Mouse (Mus musculus) liver, embryonic 14.5 days (tissue): ENCODE data around the gene Bod1l. TPM values are rescaled to one million over a fixed set of nuclear protein-coding genes. Genes with fewer than 3 reads are reported as not detected.

ENCODE experiments used
- ATAC-seq: fragments of 200-750 bp; cut with Nextera tagmentation; 2 replicates; pipeline ENCODE4 v1.8.0; 2017; ENCODE audit warnings: moderate number of reproducible peaks, mild to moderate bottlenecking, moderate library complexity; ENCODE audit not compliant: insufficient read depth
- DNase-seq, 3 experiments: peaks; one replicate each; pipeline ENCODE4 v3.0.0-alpha.2; 2012 to 2013; ENCODE audit warnings: low read depth in 3 of 3, low spot score in 3 of 3
- H3K27ac ChIP-seq: fragments of 300-500 bp; sonication (generic); 2 replicates; pipeline ENCODE4 v1.5.1; 2014; ENCODE audit warnings: moderate library complexity, mild to moderate bottlenecking, control low read depth, inconsistent platforms
- H3K27me3 ChIP-seq: fragments of 300-500 bp; sonication (generic); 2 replicates; pipeline ENCODE4 v1.6.1; 2014; ENCODE audit warnings: mild to moderate bottlenecking, low read length, moderate library complexity; ENCODE audit not compliant: control insufficient read depth, insufficient read depth
- H3K36me3 ChIP-seq: fragments of 300-500 bp; sonication (generic); replicated peaks from 2 replicates; pipeline ENCODE4 v1.6.1; 2014; ENCODE audit warnings: low read depth; ENCODE audit not compliant: control insufficient read depth, insufficient read depth
- H3K4me1 ChIP-seq, 2 experiments: fragments of 200-500 bp in 1 of 2; fragments of 300-500 bp in 1 of 2; sonication (generic) in 1 of 2; replicated peaks; 2 replicates each; pipeline ENCODE4 v1.6.1; 2012 to 2014; ENCODE audit warnings: antibody characterized with exemption in 1 of 2, inconsistent platforms in 1 of 2, low read length in 1 of 2; ENCODE audit not compliant: control insufficient read depth in 2 of 2, insufficient read depth in 2 of 2
- H3K4me2 ChIP-seq: fragments of 300-500 bp; sonication (generic); 2 replicates; pipeline ENCODE4 v1.6.1; 2014; ENCODE audit warnings: low read depth, mild to moderate bottlenecking, control low read depth, moderate library complexity
- H3K4me3 ChIP-seq, 2 experiments: fragments of 200-500 bp in 1 of 2; fragments of 300-500 bp in 1 of 2; sonication (generic) in 1 of 2; 2 replicates each; pipeline ENCODE4 v1.5.1; 2012 to 2014; ENCODE audit warnings: low read depth in 2 of 2, low read length in 2 of 2, mild to moderate bottlenecking in 2 of 2, control low read depth in 1 of 2, inconsistent platforms in 1 of 2, moderate library complexity in 1 of 2; ENCODE audit not compliant: insufficient read depth in 1 of 2
- H3K9ac ChIP-seq: fragments of 300-500 bp; sonication (generic); replicated peaks from 2 replicates; pipeline ENCODE4 v1.6.1; 2014; ENCODE audit warnings: mild to moderate bottlenecking, control low read depth, moderate library complexity
- H3K9me3 ChIP-seq: fragments of 300-500 bp; sonication (generic); 2 replicates; pipeline ENCODE4 v1.6.1; 2016; ENCODE audit warnings: low read length, mixed read lengths; ENCODE audit not compliant: control insufficient read depth
- CTCF ChIP-seq: IDR thresholded peaks from 2 replicates; pipeline ENCODE4 v1.5.1; 2016; ENCODE audit warnings: antibody characterized with exemption, low read depth, control low read depth
- EP300 ChIP-seq: IDR thresholded peaks from 2 replicates; pipeline ENCODE4 v1.6.1; 2016; ENCODE audit warnings: antibody characterized with exemption, low read depth
- WGBS: fragments of 180-500 bp; shearing (Covaris S2); extraction: QIAGEN DNeasy Blood & Tissue Kit; methylation state at CpG from one replicate; pipeline ENCODE4 v1.1.7; 2014; ENCODE audit not compliant: insufficient replicate concordance; 5-methylcytosine and 5-hydroxymethylcytosine counted together
- polyA plus RNA-seq, 2 experiments: library from polyadenylated mRNA; depleted of rRNA in 1 of 2; stranded (reverse) in 1 of 2; unstranded in 1 of 2; fragments of >200 nt; fragmentation: Nextera tagmentation in 1 of 2; extraction: Ambion mirVana in 1 of 2; gene quantifications; 2 replicates each; pipeline versions ENCODE4 v1.2.1 to v1.2.3; 2012 to 2014

Gene Bod1l
- polyA plus RNA-seq, 2 experiments, result 4.4 to 7.9 TPM

- TF ChIP-seq CTCF (no peak), EP300 (no peak)
- DNase-seq (no peak), ATAC-seq (no peak)
- H3K27ac ChIP-seq, result no peak overlapping the region
- H3K9me3 ChIP-seq, result no peaks in the 10 kb centered on the region
- H3K9ac ChIP-seq, result no peak overlapping the region
- no peak overlapping the region for H3K4me2 ChIP-seq
- no peaks in the 10 kb centered on the region for H3K27me3 ChIP-seq
- 70% methylated on average over 2 of the region's 2 CpGs for WGBS
- H3K36me3 ChIP-seq, result peaks cover 27% of the 10 kb centered on the region
- no peaks in the 10 kb centered on the region for H3K4me1 ChIP-seq
- H3K4me3 ChIP-seq, result no peak overlapping the region
Observed at GRCm38 (mm10) chr5:41790517-41790916, 53.6 kb downstream of the Bod1l start.

- ATAC-seq (no peak), DNase-seq (no peak)
- H3K4me2 ChIP-seq, result no peak overlapping the region
- 82% methylated on average over 6 of the region's 6 CpGs for WGBS
- no peak overlapping the region for H3K4me3 ChIP-seq
- H3K9me3 ChIP-seq, result no peaks in the 10 kb centered on the region
- peaks cover 25% of the 10 kb centered on the region for H3K36me3 ChIP-seq
- H3K4me1 ChIP-seq, result no peaks in the 10 kb centered on the region
- H3K27ac ChIP-seq, result no peak overlapping the region
- no peak overlapping the region for H3K9ac ChIP-seq
- TF ChIP-seq CTCF (no peak), EP300 (no peak)
- no peaks in the 10 kb centered on the region for H3K27me3 ChIP-seq
Observed at GRCm38 (mm10) chr5:41788877-41789276, 55.2 kb downstream of the Bod1l start.

DNA sequence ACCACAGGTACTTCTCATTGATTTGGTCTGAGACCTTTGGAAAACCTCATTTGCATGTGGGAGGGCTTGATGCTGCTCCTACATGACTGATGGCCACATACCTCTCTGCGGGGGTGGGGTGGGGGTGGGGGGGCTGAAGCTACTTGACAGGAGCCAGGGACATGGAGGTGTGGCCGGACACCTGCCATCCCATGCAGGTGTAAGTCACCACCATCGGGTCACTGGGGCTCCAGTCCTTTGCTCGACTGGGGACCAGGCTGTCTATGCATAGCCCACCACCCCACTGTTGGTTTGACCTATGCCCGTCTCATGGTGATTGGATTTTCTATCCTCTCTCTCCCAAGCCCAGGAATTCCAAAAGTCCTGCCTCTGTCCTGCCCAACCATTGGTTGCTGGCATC, 62.2 kb downstream of the Bod1l start:
- Histone ChIP-seq H3K27me3 (no peaks in the 10 kb centered on the region), H3K4me3 (no peak overlapping the region), H3K9me3 (no peaks in the 10 kb centered on the region), H3K9ac (no peak overlapping the region), H3K4me1 (no peaks in the 10 kb centered on the region), H3K4me2 (no peak overlapping the region), H3K27ac (no peak overlapping the region), H3K36me3 (peaks cover 9% of the 10 kb centered on the region; the same call in 1 of the 2 replicates)
- 66% methylated on average over 5 of the region's 5 CpGs for WGBS
- TF ChIP-seq EP300, result no peak
- no peak for TF ChIP-seq CTCF
- no peak for DNase-seq
- ATAC-seq, result no peak

DNA sequence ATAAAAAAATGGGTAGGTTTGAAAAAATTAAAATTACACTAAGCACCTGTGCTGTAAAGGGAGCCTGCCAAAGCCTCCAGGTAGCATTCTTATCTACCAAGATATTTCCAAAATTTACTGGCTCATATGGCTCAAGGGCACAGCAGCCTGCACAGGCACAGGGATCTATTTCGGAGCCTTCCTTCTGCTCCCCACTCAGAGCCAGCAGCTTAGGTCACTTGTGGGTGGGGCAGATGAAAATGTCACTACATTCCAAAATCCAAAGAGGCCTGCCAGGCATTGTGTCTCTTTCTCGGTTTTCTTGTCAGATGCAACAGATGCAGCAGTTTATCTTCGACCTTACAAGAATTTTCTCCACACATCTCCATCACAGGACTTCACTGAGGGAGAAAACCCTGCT, 64.1 kb downstream of the Bod1l start:
- no peaks in the 10 kb centered on the region for H3K36me3 ChIP-seq

DNA sequence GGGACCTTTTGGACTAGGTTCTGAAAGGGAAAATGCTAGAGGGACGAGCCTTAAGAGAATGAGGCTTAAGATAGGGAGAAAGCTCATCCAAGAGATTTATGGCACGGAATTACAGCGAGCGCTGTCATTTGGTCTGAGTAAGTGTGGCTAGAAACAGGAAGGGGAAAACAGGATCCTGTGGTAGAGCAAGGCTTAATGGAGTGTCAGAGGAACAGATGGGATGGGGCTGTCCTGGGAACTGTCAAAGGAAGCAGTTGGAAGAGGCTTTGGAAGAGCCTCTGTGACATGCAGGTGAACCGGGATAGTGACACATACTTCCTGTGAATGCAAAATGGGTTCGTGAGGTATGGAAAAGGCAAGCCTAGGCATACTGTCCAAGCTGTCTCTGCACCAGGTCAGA, 68.4 kb downstream of the Bod1l start:
- ATAC-seq (no peak), DNase-seq (no peak)
- WGBS, result 19% methylated on average over 6 of the region's 6 CpGs
- TF ChIP-seq CTCF, result no peak
- TF ChIP-seq EP300, result no peak
- Histone ChIP-seq H3K27me3 (no peaks in the 10 kb centered on the region), H3K9ac (no peak overlapping the region), H3K27ac (no peak overlapping the region), H3K36me3 (no peaks in the 10 kb centered on the region), H3K4me2 (no peak overlapping the region), H3K9me3 (no peaks in the 10 kb centered on the region), H3K4me3 (no peak overlapping the region), H3K4me1 (no peaks in the 10 kb centered on the region)

More for the DNA sequence above, 64.1 kb downstream of the Bod1l start:
- no peak overlapping the region for H3K4me2 ChIP-seq
- H3K27me3 ChIP-seq, result no peaks in the 10 kb centered on the region
- no peak overlapping the region for H3K27ac ChIP-seq
- ATAC-seq, result no peak
- H3K4me1 ChIP-seq, result no peaks in the 10 kb centered on the region
- 56% methylated on average over 3 of the region's 3 CpGs for WGBS
- no peak overlapping the region for H3K9ac ChIP-seq
- DNase-seq, result no peak
- no peaks in the 10 kb centered on the region for H3K9me3 ChIP-seq
- no peak overlapping the region for H3K4me3 ChIP-seq
- no peak for TF ChIP-seq CTCF
- no peak for TF ChIP-seq EP300

DNA sequence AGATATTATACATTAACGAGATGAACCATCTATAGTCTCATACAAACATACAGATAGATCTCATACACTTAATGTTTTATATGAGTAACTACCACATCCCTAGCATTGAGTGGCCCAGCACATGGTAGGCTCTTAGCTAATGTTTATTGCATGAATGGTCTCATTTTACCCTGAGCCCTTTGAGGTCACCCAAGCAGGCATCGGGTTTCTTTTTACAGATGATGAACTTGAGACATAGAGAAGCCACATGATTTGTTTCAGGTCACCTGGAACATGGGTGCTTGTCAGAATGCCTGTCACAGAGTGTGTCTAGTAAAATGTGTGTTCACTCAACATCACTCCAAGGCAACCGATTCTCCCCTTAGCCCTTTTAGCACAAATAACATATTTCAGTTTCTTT, 68.8 kb downstream of the Bod1l start:
- Histone ChIP-seq H3K9ac (no peak overlapping the region), H3K9me3 (no peaks in the 10 kb centered on the region), H3K36me3 (no peaks in the 10 kb centered on the region), H3K4me1 (no peaks in the 10 kb centered on the region), H3K27ac (no peak overlapping the region), H3K4me3 (no peak overlapping the region), H3K27me3 (no peaks in the 10 kb centered on the region), H3K4me2 (no peak overlapping the region)
- DNase-seq (no peak), ATAC-seq (no peak)
- TF ChIP-seq EP300, result no peak
- TF ChIP-seq CTCF, result no peak
- 67% methylated on average over 3 of the region's 3 CpGs for WGBS
